Mouse (Mus musculus): Measurements from ENCODE around the gene Galnt3.

The Galnt3 gene

GRCm38 (mm10) chr2:66124591-66125271 is at the start of gene Galnt3:
Galnt3 (minus strand) TSS chr2:66124994.
- no peak for DNase-seq (ENCODE audit: low read depth, low spot score)

DNA sequence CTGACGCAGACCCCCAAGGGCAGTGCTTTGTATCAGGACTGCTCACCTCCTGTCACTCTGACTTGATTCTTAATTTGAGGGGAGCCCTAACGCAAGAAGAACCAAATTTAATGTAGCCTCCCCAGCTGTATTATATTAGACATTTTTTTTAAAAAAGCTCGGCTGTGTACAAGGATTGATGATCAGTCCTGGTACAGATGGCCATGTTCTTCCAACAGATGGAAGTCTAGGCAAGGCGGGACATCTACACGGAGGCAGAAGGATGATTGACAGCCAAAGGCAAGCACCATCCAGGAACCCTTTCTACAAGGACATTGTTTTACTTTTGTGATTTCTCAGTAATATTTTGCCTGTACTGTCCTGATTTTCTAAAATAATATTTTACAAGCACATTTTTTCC is 48.3 kb upstream of the Galnt3 start:
- no peak for DNase-seq (ENCODE audit: low read depth, low spot score)

- no peak for DNase-seq (ENCODE audit: low read depth, low spot score)
Observed at GRCm38 (mm10) chr2:66171643-66172042, 46.8 kb upstream of the Galnt3 start.

DNA sequence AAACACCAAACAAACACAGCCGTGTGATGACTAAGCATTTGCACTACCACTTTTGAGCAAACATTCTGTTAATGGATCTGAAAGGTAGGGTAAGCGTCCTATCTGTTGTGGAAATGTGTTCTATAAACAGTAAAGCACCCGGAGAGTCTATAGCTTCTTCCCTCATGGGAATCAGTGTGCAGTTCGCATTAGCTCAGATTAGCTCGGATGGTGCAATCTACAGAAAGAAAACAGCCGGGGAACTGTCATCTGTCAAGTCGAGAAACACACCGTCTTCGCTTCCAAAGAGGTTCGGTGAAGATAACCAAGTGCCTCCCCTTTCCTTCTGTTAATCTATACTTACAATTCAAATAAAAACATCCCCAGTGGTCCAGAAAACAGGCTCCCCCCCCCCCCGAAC is 45.9 kb upstream of the Galnt3 start:
- no peak for DNase-seq (ENCODE audit: low read depth, low spot score)

- no peak for DNase-seq (ENCODE audit: low read depth, low spot score)
Observed at GRCm38 (mm10) chr2:66165025-66165424, 40.2 kb upstream of the Galnt3 start.

DNA sequence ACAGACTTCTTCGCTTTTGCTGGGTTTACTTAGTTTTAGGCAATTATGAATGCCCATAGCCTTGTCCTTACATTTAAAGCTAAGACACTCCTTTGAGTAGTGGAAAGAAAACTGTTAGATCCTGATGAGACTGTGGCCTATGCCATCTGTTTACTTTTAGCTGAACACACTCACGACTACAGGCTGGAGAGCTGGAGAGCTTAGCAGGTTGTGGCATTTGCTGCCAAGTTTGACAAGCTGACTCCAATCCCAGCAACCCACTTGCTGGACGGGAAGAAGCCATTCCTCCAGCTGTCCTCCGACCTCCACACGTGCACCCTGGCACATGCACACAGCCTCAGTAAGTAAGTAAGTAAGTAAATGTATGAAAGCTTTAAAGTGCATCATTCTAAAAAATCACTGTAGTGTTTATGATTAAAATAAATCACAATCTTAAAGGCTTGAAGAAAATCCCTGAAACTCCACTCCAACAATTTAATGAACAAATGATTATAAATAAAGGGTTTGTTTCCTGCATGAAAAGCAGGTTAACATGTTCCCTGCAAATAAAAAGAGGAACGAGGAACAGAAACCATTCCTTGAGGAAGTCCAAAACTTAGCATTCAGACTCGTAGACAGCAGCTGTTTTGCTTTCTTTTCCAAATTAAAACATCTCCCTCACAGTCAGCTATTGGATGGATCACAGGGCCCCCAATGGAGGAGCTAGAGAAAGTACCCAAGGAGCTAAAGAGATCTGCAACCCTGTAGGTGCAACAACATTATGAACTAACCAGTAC is 33.5 kb upstream of the Galnt3 start:
- no peak for DNase-seq (ENCODE audit: low read depth, low spot score)

GRCm38 (mm10) chr2:66151436-66151835 is 26.6 kb upstream of the Galnt3 start:
- DNase-seq (ENCODE audit: low read depth, low spot score): no peak

- DNase-seq (ENCODE audit: low read depth, low spot score): no peak
Observed at GRCm38 (mm10) chr2:66150531-66150930, 25.7 kb upstream of the Galnt3 start.

- DNase-seq (ENCODE audit: low read depth, low spot score): no peak
Observed at GRCm38 (mm10) chr2:66148654-66149230, 23.9 kb upstream of the Galnt3 start.

- no peak for DNase-seq (ENCODE audit: low read depth, low spot score)
Observed at GRCm38 (mm10) chr2:66146473-66146872, 21.7 kb upstream of the Galnt3 start.

GRCm38 (mm10) chr2:66144770-66145169 is 20.0 kb upstream of the Galnt3 start:
- DNase-seq (ENCODE audit: low read depth, low spot score): no peak

GRCm38 (mm10) chr2:66143284-66143683 is 18.5 kb upstream of the Galnt3 start:
- no peak for DNase-seq (ENCODE audit: low read depth, low spot score)

- no peak for DNase-seq (ENCODE audit: low read depth, low spot score)
Observed at GRCm38 (mm10) chr2:66142711-66143110, 17.9 kb upstream of the Galnt3 start.

GRCm38 (mm10) chr2:66142268-66142667 is 17.5 kb upstream of the Galnt3 start:
- DNase-seq (ENCODE audit: low read depth, low spot score): no peak

- no peak for DNase-seq (ENCODE audit: low read depth, low spot score)
Observed at GRCm38 (mm10) chr2:66140246-66140645, 15.5 kb upstream of the Galnt3 start.

DNA sequence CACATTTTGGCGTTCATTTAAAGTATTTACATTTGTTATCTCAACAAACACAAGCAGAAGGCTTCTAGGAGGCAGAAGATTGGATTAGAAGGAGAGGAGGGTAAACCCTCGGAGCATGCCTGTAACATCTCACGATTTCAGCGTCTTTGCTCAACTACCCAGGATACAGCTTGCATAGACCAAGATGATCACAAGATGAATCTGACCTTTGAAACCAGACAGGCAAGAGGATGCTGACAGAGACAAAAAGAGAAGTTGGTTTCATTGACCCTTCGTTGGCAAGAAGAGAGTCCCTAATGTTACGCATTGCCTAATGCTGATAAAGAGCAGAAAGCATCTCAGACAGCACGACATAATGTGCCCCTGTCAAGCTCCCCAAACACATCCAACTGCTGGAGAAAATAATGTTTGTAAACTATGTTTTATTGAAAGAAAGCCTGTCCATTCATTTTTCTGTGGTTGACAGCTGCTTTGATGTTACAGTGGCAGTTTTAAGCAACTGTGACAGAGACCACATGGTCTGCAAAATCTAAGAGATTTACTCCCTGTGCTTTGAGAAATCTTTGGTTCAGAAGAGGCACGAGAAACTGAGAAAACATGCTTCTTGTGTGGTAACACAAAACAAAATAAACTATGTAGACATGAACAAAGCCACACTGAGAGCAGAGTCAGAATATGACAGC is 7.2 kb upstream of the Galnt3 start:
- DNase-seq (ENCODE audit: low read depth, low spot score): no peak

- DNase-seq (ENCODE audit: low read depth, low spot score): no peak
Observed at GRCm38 (mm10) chr2:66128941-66129340, 4.1 kb upstream of the Galnt3 start.

GRCm38 (mm10) chr2:66127541-66127940 is 2.7 kb upstream of the Galnt3 start:
- no peak for DNase-seq (ENCODE audit: low read depth, low spot score)

DNA sequence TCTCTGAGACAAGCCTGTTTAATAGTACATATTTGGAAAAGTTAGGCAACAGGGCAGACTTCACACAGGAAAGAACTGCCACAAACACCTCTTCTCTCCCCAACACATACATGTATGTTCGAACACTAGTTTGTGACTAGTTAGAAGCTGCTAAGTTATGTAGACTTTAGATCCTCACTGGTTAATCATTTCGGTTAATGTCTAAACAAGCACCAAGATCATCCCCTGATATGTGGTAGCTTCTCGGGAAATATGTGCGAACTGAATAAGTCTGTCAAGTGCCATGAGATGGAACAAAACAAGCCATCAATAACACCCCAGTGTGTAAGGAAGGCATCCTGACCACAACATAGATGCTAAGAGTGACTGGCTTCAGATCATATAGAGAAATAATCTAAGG is 2.1 kb upstream of the Galnt3 start:
- DNase-seq (ENCODE audit: low read depth, low spot score): no peak

- no peak for DNase-seq (ENCODE audit: low read depth, low spot score)
Observed at GRCm38 (mm10) chr2:66123756-66124589, 821 bp downstream of the Galnt3 start.

DNA sequence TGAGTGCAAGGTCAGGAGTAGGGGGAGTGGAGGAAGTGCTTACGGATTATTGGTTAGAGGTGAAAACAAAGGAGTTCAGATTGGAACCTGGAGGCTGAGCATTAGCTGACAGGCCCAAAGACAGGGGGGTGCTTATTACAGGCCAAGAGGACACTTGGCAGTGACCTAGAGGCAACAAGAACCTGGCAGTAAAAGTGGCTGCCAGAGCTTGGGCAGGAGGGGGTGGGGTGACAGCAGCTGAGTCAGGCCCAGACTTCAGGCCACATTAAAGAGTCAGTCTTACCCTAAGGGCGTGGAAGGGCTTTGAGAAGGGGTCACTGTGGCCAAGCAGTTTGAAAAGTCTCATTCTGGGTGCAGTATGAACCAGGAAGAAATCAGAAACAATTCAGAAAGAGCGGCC is 7.1 kb downstream of the Galnt3 start:
- no peak for DNase-seq (ENCODE audit: low read depth, low spot score)

Data from A20 (cell line).